Mouse (Mus musculus) heart, adult 2 months (tissue): ENCODE measurements around the gene Sprr2e.

Source experiments
- CTCF ChIP-seq: fragments of 200-600 bp; IDR thresholded peaks from 2 replicates; pipeline ENCODE4 v1.8.1; 2022; ENCODE audit warnings: antibody characterized with exemption, mild to moderate bottlenecking, moderate library complexity
- EP300 ChIP-seq: fragments of 200-500 bp; IDR thresholded peaks from 2 replicates; pipeline ENCODE4 v1.6.1; 2011; ENCODE audit warnings: low read depth, low read length, control low read depth; ENCODE audit not compliant: insufficient read depth
- POLR2A ChIP-seq: fragments of 200-500 bp; IDR thresholded peaks from 2 replicates; pipeline ENCODE4 v1.6.1; 2011; ENCODE audit warnings: mild to moderate bottlenecking, low read depth, low read length, control low read depth; ENCODE audit not compliant: insufficient read depth

GRCm38 (mm10) chr3:92316320-92316719, 35.6 kb upstream of the Sprr2e start, which contains the start of gene Sprr2b:
- TF ChIP-seq EP300 (no peak), CTCF (no peak), POLR2A (no peak)
